Mouse (Mus musculus): Measurements from ENCODE around the gene Babam2. TPM values are rescaled to one million over a fixed set of nuclear protein-coding genes. Genes with fewer than 3 reads are reported as not detected.
A peak's percentile ranks its signal among the peaks of the same experiment; 100 is the strongest.

Gene Babam2
- polyA plus RNA-seq, 1 experiment from 2014 or later: 32.3 TPM

- Histone ChIP-seq H3K4me2 (ENCODE audit: low read length) (no peak overlapping the region), H3K4me1 (ENCODE audit: control insufficient read depth, insufficient read depth, low read length) (no peaks in the 10 kb centered on the region), H3K27ac (ENCODE audit: low read depth, low read length) (no peak overlapping the region), H3K4me3 (ENCODE audit: low read depth, low read length) (no peak overlapping the region), H3K9ac (ENCODE audit: low read length) (no peak overlapping the region), H3K27me3 (replicated peaks; ENCODE audit: control insufficient read depth, insufficient read depth, low read length) (no peaks in the 10 kb centered on the region), H3K9me3 (replicated peaks; ENCODE audit: control insufficient read depth, low read length) (no peaks in the 10 kb centered on the region), H3K36me3 (ENCODE audit: control insufficient read depth, insufficient read depth, low read length) (no peaks in the 10 kb centered on the region)
- 81% methylated on average over 7 of the region's 7 CpGs for WGBS
- DNase-seq (ENCODE audit: low spot score): no peak
- no peak for ATAC-seq
Observed at GRCm38 (mm10) chr5:32112206-32112916, 414.9 kb downstream of the Babam2 start.

GRCm38 (mm10) chr5:32120901-32121376, 423.5 kb downstream of the Babam2 start:
- H3K36me3 ChIP-seq (ENCODE audit: control insufficient read depth, insufficient read depth, low read length): no peaks in the 10 kb centered on the region
- no peak overlapping the region for H3K4me2 ChIP-seq (ENCODE audit: low read length)
- H3K27me3 ChIP-seq (replicated peaks; ENCODE audit: control insufficient read depth, insufficient read depth, low read length): no peaks in the 10 kb centered on the region
- no peak overlapping the region for H3K9ac ChIP-seq (ENCODE audit: low read length)
- ATAC-seq (no peak), DNase-seq (ENCODE audit: low spot score) (no peak)
- no peak overlapping the region for H3K4me3 ChIP-seq (ENCODE audit: low read depth, low read length)
- no peaks in the 10 kb centered on the region for H3K4me1 ChIP-seq (ENCODE audit: control insufficient read depth, insufficient read depth, low read length)
- WGBS: 40% methylated on average over 11 of the region's 11 CpGs
- no peak overlapping the region for H3K27ac ChIP-seq (ENCODE audit: low read depth, low read length)
- no peaks in the 10 kb centered on the region for H3K9me3 ChIP-seq (replicated peaks; ENCODE audit: control insufficient read depth, low read length)

- Histone ChIP-seq H3K9me3 (replicated peaks; ENCODE audit: control insufficient read depth, low read length) (no peaks in the 10 kb centered on the region), H3K4me1 (ENCODE audit: control insufficient read depth, insufficient read depth, low read length) (no peaks in the 10 kb centered on the region), H3K27me3 (replicated peaks; ENCODE audit: control insufficient read depth, insufficient read depth, low read length) (no peaks in the 10 kb centered on the region), H3K4me2 (ENCODE audit: low read length) (no peak overlapping the region), H3K27ac (ENCODE audit: low read depth, low read length) (no peak overlapping the region), H3K9ac (ENCODE audit: low read length) (no peak overlapping the region), H3K36me3 (ENCODE audit: control insufficient read depth, insufficient read depth, low read length) (no peaks in the 10 kb centered on the region), H3K4me3 (ENCODE audit: low read depth, low read length) (no peak overlapping the region)
- no peak for DNase-seq (ENCODE audit: low spot score)
- WGBS: 88% methylated on average over 6 of the region's 6 CpGs
- ATAC-seq: no peak
Observed at GRCm38 (mm10) chr5:32121936-32122335, 424.5 kb downstream of the Babam2 start.

GRCm38 (mm10) chr5:32122363-32122762, 424.9 kb downstream of the Babam2 start:
- no peak for DNase-seq (ENCODE audit: low spot score)
- Histone ChIP-seq H3K36me3 (ENCODE audit: control insufficient read depth, insufficient read depth, low read length) (no peaks in the 10 kb centered on the region), H3K9me3 (replicated peaks; ENCODE audit: control insufficient read depth, low read length) (no peaks in the 10 kb centered on the region), H3K9ac (ENCODE audit: low read length) (no peak overlapping the region), H3K27ac (ENCODE audit: low read depth, low read length) (no peak overlapping the region), H3K27me3 (replicated peaks; ENCODE audit: control insufficient read depth, insufficient read depth, low read length) (no peaks in the 10 kb centered on the region), H3K4me2 (ENCODE audit: low read length) (no peak overlapping the region), H3K4me1 (ENCODE audit: control insufficient read depth, insufficient read depth, low read length) (no peaks in the 10 kb centered on the region), H3K4me3 (ENCODE audit: low read depth, low read length) (no peak overlapping the region)
- ATAC-seq: no peak
- 89% methylated on average over 5 of the region's 5 CpGs for WGBS

- Histone ChIP-seq H3K4me1 (ENCODE audit: control insufficient read depth, insufficient read depth, low read length) (no peaks in the 10 kb centered on the region), H3K27ac (ENCODE audit: low read depth, low read length) (no peak overlapping the region), H3K9me3 (replicated peaks; ENCODE audit: control insufficient read depth, low read length) (no peaks in the 10 kb centered on the region), H3K4me2 (ENCODE audit: low read length) (no peak overlapping the region), H3K9ac (ENCODE audit: low read length) (no peak overlapping the region), H3K4me3 (ENCODE audit: low read depth, low read length) (no peak overlapping the region), H3K27me3 (replicated peaks; ENCODE audit: control insufficient read depth, insufficient read depth, low read length) (no peaks in the 10 kb centered on the region), H3K36me3 (ENCODE audit: control insufficient read depth, insufficient read depth, low read length) (no peaks in the 10 kb centered on the region)
- ATAC-seq: no peak
- WGBS: 87% methylated on average over 6 of the region's 6 CpGs
- DNase-seq (ENCODE audit: low spot score): no peak
Observed at GRCm38 (mm10) chr5:32124957-32125356, 427.5 kb downstream of the Babam2 start.

- Histone ChIP-seq H3K36me3 (ENCODE audit: control insufficient read depth, insufficient read depth, low read length) (no peaks in the 10 kb centered on the region), H3K4me1 (ENCODE audit: control insufficient read depth, insufficient read depth, low read length) (no peaks in the 10 kb centered on the region), H3K4me2 (ENCODE audit: low read length) (no peak overlapping the region), H3K9ac (ENCODE audit: low read length) (no peak overlapping the region), H3K27me3 (replicated peaks; ENCODE audit: control insufficient read depth, insufficient read depth, low read length) (peaks cover 9% of the 10 kb centered on the region; the same call in 1 of the 2 replicates), H3K27ac (ENCODE audit: low read depth, low read length) (no peak overlapping the region), H3K4me3 (ENCODE audit: low read depth, low read length) (no peak overlapping the region), H3K9me3 (replicated peaks; ENCODE audit: control insufficient read depth, low read length) (no peaks in the 10 kb centered on the region)
- ATAC-seq (no peak), DNase-seq (ENCODE audit: low spot score) (no peak)
- WGBS: 86% methylated on average over 3 of the region's 3 CpGs
Observed at GRCm38 (mm10) chr5:32127226-32127625, 429.7 kb downstream of the Babam2 start.

- H3K27me3 ChIP-seq (replicated peaks; ENCODE audit: control insufficient read depth, insufficient read depth, low read length): peaks cover 14% of the 10 kb centered on the region
- no peak for ATAC-seq
- no peak overlapping the region for H3K4me2 ChIP-seq (ENCODE audit: low read length)
- WGBS: 65% methylated on average over 3 of the region's 3 CpGs
- H3K9ac ChIP-seq (ENCODE audit: low read length): no peak overlapping the region
- H3K36me3 ChIP-seq (ENCODE audit: control insufficient read depth, insufficient read depth, low read length): no peaks in the 10 kb centered on the region
- H3K27ac ChIP-seq (ENCODE audit: low read depth, low read length): no peak overlapping the region
- H3K4me3 ChIP-seq (ENCODE audit: low read depth, low read length): no peak overlapping the region
- no peak for DNase-seq (ENCODE audit: low spot score)
- no peaks in the 10 kb centered on the region for H3K4me1 ChIP-seq (ENCODE audit: control insufficient read depth, insufficient read depth, low read length)
- H3K9me3 ChIP-seq (replicated peaks; ENCODE audit: control insufficient read depth, low read length): no peaks in the 10 kb centered on the region
Observed at GRCm38 (mm10) chr5:32127927-32128326, 430.4 kb downstream of the Babam2 start.

GRCm38 (mm10) chr5:32132971-32133501, 435.6 kb downstream of the Babam2 start:
- peak overlapping the region; percentile 95 for H3K4me2 ChIP-seq (ENCODE audit: low read length)
- H3K4me3 ChIP-seq (ENCODE audit: low read depth, low read length): peak overlapping the region; percentile 53
- H3K4me1 ChIP-seq (ENCODE audit: control insufficient read depth, insufficient read depth, low read length): peaks cover 13% of the 10 kb centered on the region
- 2% methylated on average over 47 of the region's 48 CpGs for WGBS
- H3K27me3 ChIP-seq (replicated peaks; ENCODE audit: control insufficient read depth, insufficient read depth, low read length): peaks cover 47% of the 10 kb centered on the region
- no peak overlapping the region for H3K27ac ChIP-seq (ENCODE audit: low read depth, low read length)
- H3K36me3 ChIP-seq (ENCODE audit: control insufficient read depth, insufficient read depth, low read length): no peaks in the 10 kb centered on the region
- DNase-seq (ENCODE audit: low spot score) (peak; percentile 53), ATAC-seq (peak; percentile 28)
- no peaks in the 10 kb centered on the region for H3K9me3 ChIP-seq (replicated peaks; ENCODE audit: control insufficient read depth, low read length)
- peak overlapping the region; percentile 67 for H3K9ac ChIP-seq (ENCODE audit: low read length)

- Histone ChIP-seq H3K9ac (ENCODE audit: low read length) (peak overlapping the region; percentile 67), H3K27ac (ENCODE audit: low read depth, low read length) (no peak overlapping the region), H3K4me2 (ENCODE audit: low read length) (peak overlapping the region; percentile 95), H3K36me3 (ENCODE audit: control insufficient read depth, insufficient read depth, low read length) (no peaks in the 10 kb centered on the region), H3K27me3 (replicated peaks; ENCODE audit: control insufficient read depth, insufficient read depth, low read length) (peaks cover 47% of the 10 kb centered on the region), H3K9me3 (replicated peaks; ENCODE audit: control insufficient read depth, low read length) (no peaks in the 10 kb centered on the region), H3K4me3 (ENCODE audit: low read depth, low read length) (peak overlapping the region; percentile 53), H3K4me1 (ENCODE audit: control insufficient read depth, insufficient read depth, low read length) (peaks cover 13% of the 10 kb centered on the region)
- ATAC-seq (peak; percentile 18; the same call in 1 of the 2 replicates), DNase-seq (ENCODE audit: low spot score) (peak; percentile 52)
- WGBS: under 1% methylated on average over 20 of the region's 20 CpGs
Observed at GRCm38 (mm10) chr5:32133549-32134004, 436.1 kb downstream of the Babam2 start.

Measured in forebrain, embryonic 14.5 days (tissue).